In genomic region chr11:8456586-8457285, GRCm38 (mm10) we compare ENCODE assay signal across 8 mouse cellular contexts.
DNase-seq lines count a peak whose midpoint lies in the region; ATAC-seq lines count a peak whose summit lies in the region.
"Had no signal": no experiment of that assay in that cellular context is flagged by ENCODE, and none has a peak within 500 bp of the region (broad histone marks: within the 10 kb centered on the region; RNA-seq: fewer than 3 reads in every experiment).

No protein-coding gene starts in this region.

- peak; percentile 34 for DNase-seq in kidney, postnatal 10 days
- no peak for DNase-seq in kidney, adult 18-20 months
- no peak for DNase-seq in embryonic facial prominence, embryonic 10.5 days (ENCODE audit: low spot score)
- peak; percentile 79 for DNase-seq in forebrain, embryonic 14.5 days (ENCODE audit: low spot score)
- DNase-seq in gastrocnemius, adult 18-20 months (ENCODE audit: low spot score): no peak
- no peak for DNase-seq in thymus, postnatal 0 days (ENCODE audit: low spot score)

- no peak overlapping the region for H3K9ac ChIP-seq in forebrain, embryonic 14.5 days (ENCODE audit: low read length)
- H3K9ac ChIP-seq in midbrain, embryonic 15.5 days: no peak overlapping the region
- H3K9ac ChIP-seq: liver, embryonic 15.5 days had no signal

- H3K27me3 ChIP-seq in embryonic facial prominence, embryonic 10.5 days (replicated peaks; ENCODE audit: low read depth, poor library complexity, severe bottlenecking): no peaks in the 10 kb centered on the region
- no peaks in the 10 kb centered on the region for H3K27me3 ChIP-seq in forebrain, embryonic 14.5 days (replicated peaks; ENCODE audit: control insufficient read depth, insufficient read depth, low read length)
- no peaks in the 10 kb centered on the region for H3K27me3 ChIP-seq in midbrain, embryonic 15.5 days (replicated peaks)
- H3K27me3 ChIP-seq: liver, embryonic 15.5 days had no signal

- H3K4me2 ChIP-seq in forebrain, embryonic 14.5 days (ENCODE audit: low read length): 0 out of 2 replicates have a peak overlapping the region, but pooled peaks have one; percentile 6
- no peak overlapping the region for H3K4me2 ChIP-seq in midbrain, embryonic 15.5 days
- H3K4me2 ChIP-seq: liver, embryonic 15.5 days had no signal

- H3K4me3 ChIP-seq in embryonic facial prominence, embryonic 10.5 days: no peak overlapping the region
- H3K4me3 ChIP-seq in forebrain, embryonic 14.5 days (ENCODE audit: low read depth, low read length): no peak overlapping the region
- H3K4me3 ChIP-seq in midbrain, embryonic 15.5 days: no peak overlapping the region
- H3K4me3 ChIP-seq: liver, embryonic 15.5 days had no signal

- 55% methylated on average over 9 of the region's 9 CpGs for WGBS in embryonic facial prominence, embryonic 10.5 days
- WGBS in forebrain, embryonic 14.5 days: 14% methylated on average over 9 of the region's 9 CpGs
- WGBS in midbrain, embryonic 15.5 days: 46% methylated on average over 9 of the region's 9 CpGs

- H3K36me3 ChIP-seq in embryonic facial prominence, embryonic 10.5 days (replicated peaks): peaks cover 32% of the 10 kb centered on the region
- H3K36me3 ChIP-seq in forebrain, embryonic 14.5 days (ENCODE audit: control insufficient read depth, insufficient read depth, low read length): no peaks in the 10 kb centered on the region
- H3K36me3 ChIP-seq in midbrain, embryonic 15.5 days (replicated peaks): no peaks in the 10 kb centered on the region
- H3K36me3 ChIP-seq: liver, embryonic 15.5 days had no signal

- H3K4me1 ChIP-seq in embryonic facial prominence, embryonic 10.5 days: peaks cover 36% of the 10 kb centered on the region
- H3K4me1 ChIP-seq in forebrain, embryonic 14.5 days (ENCODE audit: control insufficient read depth, insufficient read depth, low read length): peaks cover 38% of the 10 kb centered on the region
- H3K4me1 ChIP-seq in midbrain, embryonic 15.5 days: peaks cover 30% of the 10 kb centered on the region

- H3K9me3 ChIP-seq in embryonic facial prominence, embryonic 10.5 days: no peaks in the 10 kb centered on the region
- no peaks in the 10 kb centered on the region for H3K9me3 ChIP-seq in forebrain, embryonic 14.5 days (replicated peaks; ENCODE audit: control insufficient read depth, low read length)
- H3K9me3 ChIP-seq in midbrain, embryonic 15.5 days: no peaks in the 10 kb centered on the region
- H3K9me3 ChIP-seq: liver, embryonic 15.5 days had no signal

- ATAC-seq in forebrain, embryonic 14.5 days: peak; percentile 75
- ATAC-seq in midbrain, embryonic 15.5 days (replicated peaks): peak; percentile 25; the same call in 1 of the 2 replicates

- H3K27ac ChIP-seq in embryonic facial prominence, embryonic 10.5 days (replicated peaks): peak overlapping the region; percentile 44; the same call in 1 of the 2 replicates
- H3K27ac ChIP-seq in forebrain, embryonic 14.5 days (ENCODE audit: low read depth, low read length): peak overlapping the region; percentile 63
- peak overlapping the region; percentile 58 for H3K27ac ChIP-seq in midbrain, embryonic 15.5 days
- H3K27ac ChIP-seq: liver, embryonic 15.5 days had no signal

Comparison
In these comparisons a context has a peak if more than half of its experiments do, and no peak if none do; other contexts are left out.
1. DNase-seq: peak in kidney, postnatal 10 days (single experiment) and forebrain, embryonic 14.5 days (single experiment); none in kidney, adult 18-20 months (single experiment), embryonic facial prominence, embryonic 10.5 days (single experiment), gastrocnemius, adult 18-20 months (single experiment) and thymus, postnatal 0 days (single experiment).
2. Peak in every context shown above with its lines, with median percentiles within 50 percentile points of each other: H3K27ac ChIP-seq.